In the genomic region with DNA sequence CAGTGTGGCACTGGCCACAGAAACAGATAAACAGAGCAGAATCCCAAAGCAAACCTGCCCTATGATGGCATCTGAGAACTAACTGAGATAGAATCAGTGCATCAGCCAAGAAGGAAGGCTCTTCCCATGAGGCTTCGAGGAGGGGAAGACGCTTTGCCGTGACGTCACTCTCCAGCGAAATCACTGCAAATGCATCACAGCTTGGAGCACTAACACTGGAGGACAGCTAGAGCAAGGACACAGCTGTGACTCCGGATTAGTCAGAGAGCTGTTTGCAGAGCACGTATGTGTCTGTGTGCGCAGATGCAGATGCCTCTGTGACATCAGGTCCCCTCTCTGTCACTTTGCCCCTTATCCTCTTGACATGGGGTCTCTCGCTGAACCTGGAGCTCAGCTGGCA, we compare ENCODE assay signal across 26 mouse cellular contexts. TPM values are rescaled to one million over a fixed set of nuclear protein-coding genes. Genes with fewer than 3 reads are reported as not detected.
"Had no signal": no experiment of that assay in that cellular context is flagged by ENCODE, and none has a peak within 500 bp of the region (broad histone marks: within the 10 kb centered on the region; RNA-seq: fewer than 3 reads in every experiment).

No protein-coding gene starts in this region.

- H3K27ac ChIP-seq: kidney, postnatal 0 days; limb, embryonic 12.5 days; limb, embryonic 15.5 days; liver, embryonic 14.5 days; lung, embryonic 15.5 days; midbrain, embryonic 13.5 days had no signal

- H3K36me3 ChIP-seq: limb, embryonic 12.5 days; limb, embryonic 15.5 days; lung, embryonic 15.5 days; midbrain, embryonic 13.5 days had no signal

- ATAC-seq: liver, postnatal 0 days; midbrain, embryonic 13.5 days had no signal

- H3K4me2 ChIP-seq: limb, embryonic 12.5 days; limb, embryonic 15.5 days; liver, embryonic 11.5 days; lung, embryonic 15.5 days; midbrain, embryonic 13.5 days had no signal

- H3K9ac ChIP-seq: limb, embryonic 12.5 days; limb, embryonic 15.5 days; liver, embryonic 14.5 days; liver, postnatal 0 days; lung, embryonic 15.5 days; midbrain, embryonic 13.5 days had no signal

- H3K9me3 ChIP-seq: limb, embryonic 12.5 days; limb, embryonic 15.5 days; lung, embryonic 15.5 days; midbrain, embryonic 13.5 days had no signal

- H3K4me1 ChIP-seq: limb, embryonic 12.5 days; limb, embryonic 15.5 days; lung, embryonic 15.5 days; midbrain, embryonic 13.5 days had no signal

- H3K27me3 ChIP-seq: limb, embryonic 12.5 days; limb, embryonic 15.5 days; lung, embryonic 15.5 days; midbrain, embryonic 13.5 days had no signal

- H3K4me3 ChIP-seq: limb, embryonic 12.5 days; limb, embryonic 15.5 days; lung, embryonic 15.5 days; midbrain, embryonic 13.5 days had no signal

- DNase-seq: kidney, adult 2 months; kidney, postnatal 25 days; left cerebral cortex, postnatal 4 days; liver, postnatal 0 days; lung, postnatal 10 days; lung, postnatal 36 days; thymus, adult 18-20 months; thymus, postnatal 36 days had no signal

RNA-seq across cellular contexts. Expression of gene Cyp2w1, which starts 40.6 kb away (rescaled TPM):
- total RNA-seq: layer of hippocampus, adult 8-10 months; layer of hippocampus, postnatal 10 days; left cerebral cortex, adult 8-10 months; left cerebral cortex, postnatal 14 days; left cerebral cortex, postnatal 4 days; midbrain, postnatal 0 days had no signal
- polyA plus RNA-seq: kidney, adult 2 months; kidney, embryonic 14.5 days; kidney, postnatal 0 days; liver, embryonic 11.5 days; liver, postnatal 0 days; lung, embryonic 15.5 days; midbrain, embryonic 13.5 days; midbrain, postnatal 0 days; neural tube, embryonic 11.5 days; neural tube, embryonic 14.5 days; spleen, adult 2 months; testis, adult 2 months; urinary bladder, adult 2 months had no signal
